Mouse (Mus musculus) right cerebral cortex, adult 2 months (tissue): Measurements from ENCODE around the gene Rabgef1.
A peak's percentile ranks its signal among the peaks of the same experiment; 100 is the strongest.
"Not testable (repeated sequence)": the region's sequence is repeated elsewhere in the genome, so short reads cannot be mapped to it uniquely, and the experiment has no call there.

Source experiments
- DNase-seq, 2 experiments: peaks; one replicate each; pipeline ENCODE4 v3.0.0; 2021 to 2022; ENCODE audit warnings: low spot score in 2 of 2

Gene Rabgef1

DNA sequence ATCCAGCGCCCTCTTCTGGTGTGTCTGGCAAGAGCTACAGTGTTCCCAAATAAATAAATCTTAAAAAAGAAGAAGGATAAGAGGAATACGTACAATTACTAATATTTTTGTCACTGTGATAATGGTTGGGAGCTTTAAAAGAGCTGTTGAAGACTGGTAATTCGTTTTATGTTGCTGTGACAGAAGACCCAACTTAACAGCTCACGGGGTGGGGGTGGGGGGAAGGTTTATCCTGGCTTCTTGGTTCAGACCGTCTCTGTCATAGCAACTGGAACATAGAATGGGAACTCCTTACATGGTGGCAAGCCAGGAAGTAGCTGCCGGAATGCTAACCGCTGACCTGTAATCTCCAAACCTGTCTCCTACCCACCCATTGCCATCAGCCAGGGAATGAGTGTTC lies 45.2 kb downstream of the Rabgef1 start, which contains the start of gene Tmem248:
Gene Tmem248 (plus strand): TSS at position 301 of the 400 bp plus-strand sequence.
- no peak for DNase-seq

DNA sequence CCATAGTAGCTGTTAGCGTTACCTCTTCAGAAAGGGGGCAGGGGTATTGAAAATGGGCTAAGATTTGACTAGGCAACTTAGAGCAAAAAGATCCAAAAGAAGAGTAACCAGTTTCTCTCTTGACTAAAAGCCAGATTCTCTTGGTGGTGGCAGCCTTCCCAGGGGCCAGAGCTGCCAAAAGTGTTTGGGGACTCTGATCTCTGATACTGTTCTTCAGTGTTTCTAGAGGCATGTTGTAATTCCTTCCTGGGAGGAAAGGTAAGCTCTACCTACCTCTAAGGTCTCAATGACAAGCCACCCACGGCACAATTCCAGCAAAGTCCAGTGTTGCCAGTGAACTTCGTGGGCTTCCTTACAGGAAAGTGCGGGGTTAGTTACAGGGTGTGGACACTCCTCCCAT lies 45.8 kb downstream of the Rabgef1 start:
- DNase-seq, result no peak

DNA sequence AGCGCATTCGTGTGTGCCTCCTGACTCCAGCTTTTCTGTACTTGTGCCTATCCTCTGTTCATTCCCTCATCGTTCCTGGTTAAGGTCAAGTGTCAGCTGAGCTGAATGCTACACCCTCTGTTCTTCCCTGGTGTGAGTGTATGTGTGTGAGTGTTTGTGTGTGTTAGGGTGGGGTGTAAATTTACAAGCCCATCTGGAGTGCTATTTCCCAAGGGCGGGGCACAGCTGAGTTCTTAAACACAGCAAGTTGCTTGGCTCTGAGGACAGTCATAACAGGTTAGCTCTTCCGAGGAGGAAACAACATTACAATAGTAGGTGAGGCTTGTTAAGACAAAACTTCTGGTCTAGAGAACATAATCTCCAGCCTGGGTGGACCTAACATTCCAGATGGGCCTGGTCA lies 46.7 kb downstream of the Rabgef1 start:
- no peak for DNase-seq

DNA sequence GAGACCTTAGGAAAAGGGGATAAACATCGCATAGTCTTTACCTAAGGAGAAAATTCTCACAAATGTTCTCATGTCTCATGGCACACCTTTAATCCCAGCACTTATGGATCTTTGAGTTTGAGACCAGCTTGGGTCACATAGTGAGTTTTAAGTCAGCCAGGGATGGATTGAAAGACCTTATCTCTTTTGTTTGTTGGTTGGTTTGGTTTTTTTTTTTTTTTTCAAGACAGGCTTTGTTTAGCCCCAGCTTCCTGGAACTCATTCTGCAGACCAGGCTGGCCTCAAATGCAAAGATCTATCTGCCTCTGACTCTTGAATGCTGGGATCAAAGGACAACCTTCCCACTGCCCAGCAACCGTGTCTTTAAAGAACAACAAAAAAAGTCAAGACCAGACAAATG lies 49.7 kb downstream of the Rabgef1 start:
- no peak for DNase-seq

- DNase-seq, result no peak
Measured at GRCm38 (mm10) chr5:130221760-130222145, 50.2 kb downstream of the Rabgef1 start.

DNA sequence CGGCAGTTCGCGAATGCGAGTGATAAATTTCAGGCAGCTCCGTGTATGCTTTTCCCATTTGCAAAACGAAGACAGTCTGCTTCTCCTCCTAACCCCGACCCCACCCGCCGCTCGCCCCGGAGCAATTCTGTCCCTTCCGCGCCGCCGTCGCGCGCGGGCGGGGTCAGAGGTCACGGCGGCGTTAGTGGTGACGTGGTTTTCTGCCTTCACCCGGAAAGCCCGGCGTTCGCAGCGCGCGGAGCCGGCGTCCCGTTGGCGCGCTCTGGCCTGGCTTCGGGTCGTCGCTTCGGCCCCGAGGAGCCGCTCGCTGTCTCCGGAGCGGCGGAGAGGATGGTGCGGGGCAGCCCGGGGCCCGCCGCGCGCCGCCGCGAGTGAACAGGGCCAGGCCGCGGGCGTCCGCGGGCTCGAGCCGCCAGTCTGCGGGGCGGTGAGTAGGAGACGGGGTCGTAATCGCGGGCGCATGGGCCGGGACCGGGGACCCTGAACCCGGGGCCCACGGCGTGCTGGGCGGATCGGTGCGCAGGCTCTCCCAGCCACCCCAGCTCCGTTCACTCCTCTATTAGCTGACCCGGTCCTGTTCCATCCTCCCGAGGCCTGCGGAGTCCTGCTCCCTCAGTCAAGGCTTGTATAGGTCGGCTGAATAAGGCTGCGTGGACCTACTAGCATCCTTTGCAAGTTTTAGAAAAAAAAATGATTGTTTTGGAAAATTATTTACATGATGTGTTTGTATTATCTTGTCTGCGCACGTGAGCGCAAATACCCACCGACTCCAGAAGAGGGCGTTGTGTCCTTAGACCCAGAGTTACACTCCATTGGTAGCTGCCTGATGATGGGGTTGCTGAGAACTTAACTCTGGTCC lies 50.8 kb downstream of the Rabgef1 start:
- DNase-seq, result peak; percentile 93 to 95

DNA sequence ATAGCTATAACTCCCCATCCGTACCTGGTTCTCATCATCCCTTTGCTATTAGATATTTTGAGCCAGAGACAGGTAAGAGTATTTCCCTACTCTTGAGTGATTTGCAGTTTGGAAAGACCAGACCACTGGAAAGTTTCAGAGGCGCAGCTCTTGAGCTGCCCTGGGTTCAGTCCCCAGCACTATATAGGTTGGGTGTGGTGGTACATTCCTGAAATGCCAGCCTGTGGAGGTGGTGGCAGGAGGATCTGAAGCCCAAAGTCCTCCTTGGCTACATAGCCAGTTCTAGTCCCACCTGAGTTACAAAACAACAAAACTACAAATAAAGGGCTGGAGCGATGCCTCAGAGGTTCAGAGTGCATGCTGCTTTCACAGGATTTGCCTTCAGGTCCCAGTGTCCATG lies 55.2 kb downstream of the Rabgef1 start:
- DNase-seq, result no peak

DNA sequence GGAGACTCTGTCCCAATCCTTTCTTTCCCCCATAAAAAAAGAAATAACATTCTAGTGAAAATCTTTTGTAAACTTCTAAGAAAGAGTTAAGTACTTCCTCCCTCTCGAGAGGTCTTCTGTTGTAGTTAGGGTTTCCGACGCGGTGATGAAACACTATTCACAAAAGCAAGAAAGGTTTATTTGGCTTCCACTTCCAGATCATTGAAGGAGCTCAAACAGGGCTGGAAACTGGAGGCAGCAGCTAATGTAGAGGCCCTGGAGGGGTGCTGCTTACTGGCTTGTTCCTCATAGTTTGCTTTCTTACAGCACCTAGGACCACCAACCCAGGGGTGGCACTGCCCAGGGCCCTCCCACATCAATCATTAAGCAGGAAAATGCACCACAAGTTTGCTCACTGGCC lies 56.5 kb downstream of the Rabgef1 start:
- DNase-seq, result no peak

DNA sequence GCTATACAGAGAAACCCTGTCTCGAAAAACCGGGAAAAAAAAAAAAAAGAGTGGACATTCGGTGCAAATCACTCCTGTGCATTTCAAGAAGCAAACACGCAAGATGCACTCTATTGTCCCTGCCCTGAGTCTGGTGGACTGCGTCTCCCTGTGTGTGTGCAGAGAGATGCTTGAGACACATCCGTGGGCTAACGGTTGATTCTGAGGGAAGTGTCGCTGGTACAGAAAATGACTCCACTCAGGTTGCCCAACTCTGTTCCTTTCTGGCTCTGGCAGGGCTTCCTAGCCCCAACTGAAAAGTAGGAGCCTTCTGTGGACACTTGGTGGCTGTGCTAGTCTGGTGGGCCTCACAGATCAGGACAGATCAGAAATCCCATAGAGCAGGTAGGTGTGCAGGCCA lies 64.7 kb downstream of the Rabgef1 start:
- DNase-seq, result no peak

GRCm38 (mm10) chr5:130239236-130239635 lies 67.6 kb downstream of the Rabgef1 start:
- DNase-seq, result no peak

DNA sequence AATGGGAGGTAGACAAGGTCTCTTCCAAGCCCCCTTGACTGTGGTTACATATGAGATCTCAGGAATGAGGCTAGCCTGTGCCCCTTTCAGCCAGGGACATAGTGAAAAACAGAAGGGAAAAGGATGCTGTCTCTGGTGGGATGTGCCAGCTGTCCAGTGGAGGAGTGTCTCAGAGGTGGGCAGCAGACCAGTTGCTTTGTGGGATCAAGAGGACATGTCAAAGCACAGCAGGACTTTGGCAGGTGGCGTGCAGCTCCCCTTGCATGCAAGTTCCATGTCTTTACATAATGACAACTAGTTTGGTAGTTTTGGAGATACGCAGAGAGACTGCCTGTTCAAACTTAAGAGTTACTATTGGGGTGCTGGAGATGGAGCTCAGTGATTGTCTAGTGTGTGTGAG lies 68.3 kb downstream of the Rabgef1 start:
- no peak for DNase-seq

- no peak for DNase-seq
Measured at GRCm38 (mm10) chr5:130241426-130241825, 69.8 kb downstream of the Rabgef1 start.

DNA sequence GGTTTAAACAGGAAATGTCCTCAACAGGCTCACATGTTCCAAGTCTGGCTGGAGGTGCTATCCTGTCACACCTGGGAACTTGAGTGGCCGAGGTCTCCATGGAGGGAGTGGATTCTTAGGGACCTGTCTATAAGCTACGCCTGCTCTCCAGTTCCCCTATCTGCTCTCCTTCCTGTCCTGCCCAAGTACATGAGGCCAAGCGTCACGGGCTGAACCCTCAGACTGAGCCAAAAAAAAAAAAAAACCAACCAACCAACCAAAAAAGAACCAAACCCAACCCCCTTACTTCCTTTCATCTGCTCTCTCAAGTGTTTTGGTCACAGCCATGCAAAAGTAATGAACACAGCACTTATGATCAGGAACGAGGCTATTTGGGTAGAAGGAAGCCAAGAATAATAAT lies 76.2 kb downstream of the Rabgef1 start:
- no peak for DNase-seq

- DNase-seq, result peak in 1 of 2 experiments; percentile 43
Measured at GRCm38 (mm10) chr5:130254164-130255016, 82.8 kb downstream of the Rabgef1 start.

DNA sequence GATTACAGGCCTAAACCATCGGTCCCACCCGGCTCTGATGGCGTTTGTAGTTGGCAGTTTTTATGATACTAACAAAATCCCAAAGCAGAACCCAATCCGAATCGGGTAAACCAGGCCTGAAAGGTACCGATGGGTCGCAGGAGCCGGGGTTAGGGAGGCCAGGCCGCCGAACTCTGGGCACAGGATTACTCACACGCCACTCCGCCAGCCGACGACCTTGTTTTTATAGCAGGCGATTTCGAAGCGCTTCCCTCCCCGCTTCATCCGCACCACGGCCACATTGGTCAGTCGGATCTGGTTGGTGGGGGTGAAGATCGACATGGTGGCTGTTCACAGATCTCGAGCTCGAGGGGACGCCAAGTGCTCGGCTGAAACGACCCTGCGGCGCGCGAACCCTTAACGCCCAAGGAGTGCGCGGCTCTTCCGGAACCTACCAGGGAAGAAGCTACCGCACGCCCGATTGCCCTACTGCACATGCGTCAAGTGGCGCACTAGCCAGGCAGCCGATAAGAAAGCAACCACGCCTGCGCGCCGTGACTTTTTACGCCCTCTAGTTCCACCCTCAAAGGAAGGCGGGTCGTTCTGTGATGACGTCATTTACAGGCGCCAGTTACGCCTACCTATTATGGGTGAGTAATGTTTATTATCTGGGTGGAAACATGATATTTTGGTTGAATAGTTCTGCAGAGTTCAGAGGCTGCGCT lies 83.6 kb downstream of the Rabgef1 start, which contains the start of the genes Sbds and Tyw1:
Gene Sbds (minus strand): TSS at position 514 of the 704 bp plus-strand sequence.
Gene Tyw1 (plus strand): TSS at position 603 of the 704 bp plus-strand sequence.
- peak; percentile 98 to 99 for DNase-seq

GRCm38 (mm10) chr5:130255799-130256525 lies 84.4 kb downstream of the Rabgef1 start:
- not testable (repeated sequence) for DNase-seq

- DNase-seq, result peak; percentile 94
Measured at GRCm38 (mm10) chr5:130256678-130257271, 85.2 kb downstream of the Rabgef1 start.

DNA sequence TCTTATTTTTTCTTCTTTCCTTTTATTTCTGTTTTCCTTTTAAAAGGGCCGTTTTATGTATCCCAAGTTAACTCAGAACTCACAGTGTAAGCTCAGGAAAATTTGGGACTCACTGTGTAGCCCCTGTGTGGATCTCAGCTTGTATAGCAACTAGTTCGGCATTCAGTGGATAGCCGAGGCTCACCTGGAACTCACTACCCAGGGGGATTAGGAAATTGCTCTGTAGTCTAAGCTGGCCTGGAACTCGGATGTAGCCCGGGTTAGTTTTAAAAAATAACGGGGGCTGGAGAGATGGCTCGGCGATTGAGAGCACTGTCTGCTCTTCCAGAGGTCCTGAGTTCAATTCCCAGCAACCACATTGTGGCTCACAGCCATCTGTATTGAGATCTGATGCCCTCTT lies 85.7 kb downstream of the Rabgef1 start:
- no peak for DNase-seq

DNA sequence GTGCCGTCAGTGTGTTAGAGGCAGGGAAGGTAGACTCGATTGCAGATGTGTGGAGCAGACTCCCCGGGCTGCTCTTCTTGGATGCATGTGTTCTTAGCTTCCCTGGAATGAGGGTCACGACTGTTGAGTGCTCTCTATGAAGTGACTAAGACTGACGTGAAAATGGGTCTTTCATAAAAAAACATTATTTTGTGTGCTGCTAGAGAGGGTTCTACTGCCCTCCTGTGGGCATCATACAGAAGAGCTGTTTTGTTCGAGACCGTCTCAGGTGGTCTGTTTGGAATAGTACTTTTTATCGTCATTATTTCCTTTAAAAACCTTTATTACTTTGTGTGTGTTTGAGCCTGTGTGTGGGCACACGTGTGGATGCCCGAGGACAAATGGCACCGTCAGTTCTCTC lies 91.9 kb downstream of the Rabgef1 start:
- DNase-seq, result no peak
